Mouse (Mus musculus): ENCODE results near the gene Ireb2.
"Not testable (repeated sequence)": the region's sequence is repeated elsewhere in the genome, so short reads cannot be mapped to it uniquely, and the experiment has no call there.

Ireb2 gene

DNA sequence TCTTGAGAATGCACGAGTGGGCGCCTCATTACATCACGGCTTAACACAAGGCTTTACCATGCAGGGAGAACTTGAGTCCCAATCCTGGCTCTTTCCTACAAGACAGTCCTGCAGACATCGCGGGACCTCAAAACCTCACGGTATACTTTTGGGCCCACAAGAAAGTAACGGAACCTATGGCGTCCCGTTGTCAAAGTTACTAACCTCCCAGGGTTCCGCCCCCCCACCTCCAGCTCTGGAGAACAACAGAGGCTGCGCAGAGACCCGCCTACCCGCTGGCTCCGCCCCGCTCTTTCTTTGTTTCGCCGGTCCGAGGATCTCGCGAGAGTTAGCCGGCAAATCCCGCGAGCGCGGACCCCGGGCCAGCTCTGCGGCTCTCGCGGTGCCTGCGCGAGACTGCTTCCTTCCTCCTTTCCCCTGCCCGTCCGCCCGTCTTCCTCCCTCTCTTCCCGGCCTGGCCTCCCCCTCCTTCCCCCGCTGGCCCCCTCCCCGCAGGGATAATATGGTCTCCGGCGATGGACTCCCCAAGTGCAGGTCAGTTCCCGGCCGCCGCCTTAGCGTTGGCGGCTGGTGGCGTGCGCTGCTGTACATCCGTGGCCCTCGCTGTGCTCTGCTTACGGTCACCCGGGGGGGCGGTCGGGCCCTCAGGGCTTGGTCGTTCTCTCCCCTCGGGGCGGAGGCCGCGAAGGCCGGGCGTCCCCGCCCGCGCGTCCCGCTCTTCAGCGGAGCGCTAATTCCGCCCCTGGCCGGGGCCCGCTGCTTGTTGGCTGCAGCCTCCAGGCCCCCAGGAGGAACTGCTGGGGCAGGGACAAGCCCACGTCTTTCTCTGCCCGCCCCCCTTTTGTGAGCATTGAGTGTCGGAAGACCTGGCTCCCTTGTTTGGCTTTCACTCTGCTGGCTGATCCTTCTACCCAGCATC is at the start of gene Ireb2:
Ireb2 (plus strand) TSS at position 427 of the 919 bp plus-strand sequence.
- peak; percentile 100 for DNase-seq

DNA sequence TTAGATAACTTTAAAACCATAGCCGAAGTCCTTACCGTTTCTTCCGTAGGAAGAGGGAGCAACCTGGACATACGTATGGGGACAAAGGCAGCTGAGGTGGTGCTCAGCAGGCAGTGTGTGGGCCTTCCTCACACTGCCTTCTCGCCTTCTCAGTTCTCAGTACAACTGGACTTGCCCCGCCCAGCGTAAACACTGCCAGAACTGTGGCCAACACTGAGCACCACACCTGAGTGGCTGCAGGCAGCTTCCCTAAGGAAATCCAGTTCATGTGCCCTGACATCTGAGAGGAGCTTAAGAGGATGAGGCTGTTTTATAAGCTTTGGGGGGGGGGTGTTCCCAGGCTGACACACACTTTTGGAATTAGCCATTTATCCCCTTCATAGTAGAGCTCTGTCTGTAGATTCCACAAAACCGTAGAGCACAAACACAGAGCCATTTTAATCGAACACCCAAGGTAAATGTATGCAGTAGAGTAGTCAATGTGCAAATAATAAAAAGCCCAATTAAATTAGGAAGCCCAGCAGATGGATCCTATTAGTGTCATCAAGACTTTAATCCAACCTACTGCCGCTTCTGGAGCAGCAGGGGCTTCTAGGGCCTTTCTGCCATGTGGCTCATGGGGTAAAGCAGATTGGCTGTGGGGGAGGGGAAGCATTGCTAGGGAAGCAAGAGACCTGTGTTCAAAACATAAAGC is 46.9 kb upstream of the Ireb2 start:
- DNase-seq = no peak

GRCm38 (mm10) chr9:54821442-54822100 is 42.0 kb upstream of the Ireb2 start:
- peak; percentile 58 for DNase-seq

GRCm38 (mm10) chr9:54829760-54830159 is 33.8 kb upstream of the Ireb2 start:
- DNase-seq = no peak

DNA sequence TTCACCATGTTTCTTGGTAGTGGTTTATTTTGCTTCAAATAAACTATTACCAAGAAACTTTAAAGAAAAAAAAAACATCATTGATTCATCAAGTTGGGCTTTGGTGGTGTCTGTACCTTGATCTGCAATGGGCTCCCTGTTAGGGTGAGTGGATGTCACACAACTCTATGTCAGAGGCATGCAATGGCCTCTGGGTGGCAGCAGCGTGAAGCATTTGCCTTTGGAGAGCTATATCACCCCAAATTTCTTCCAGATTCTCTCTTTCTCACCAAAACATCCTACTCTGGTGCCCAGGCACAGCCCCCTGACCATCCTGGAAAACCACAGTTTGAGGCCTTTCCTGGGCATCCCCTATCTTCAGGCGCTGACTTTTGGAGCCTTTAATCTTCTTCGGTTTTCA is 33.0 kb upstream of the Ireb2 start:
- peak; percentile 54 for DNase-seq

DNA sequence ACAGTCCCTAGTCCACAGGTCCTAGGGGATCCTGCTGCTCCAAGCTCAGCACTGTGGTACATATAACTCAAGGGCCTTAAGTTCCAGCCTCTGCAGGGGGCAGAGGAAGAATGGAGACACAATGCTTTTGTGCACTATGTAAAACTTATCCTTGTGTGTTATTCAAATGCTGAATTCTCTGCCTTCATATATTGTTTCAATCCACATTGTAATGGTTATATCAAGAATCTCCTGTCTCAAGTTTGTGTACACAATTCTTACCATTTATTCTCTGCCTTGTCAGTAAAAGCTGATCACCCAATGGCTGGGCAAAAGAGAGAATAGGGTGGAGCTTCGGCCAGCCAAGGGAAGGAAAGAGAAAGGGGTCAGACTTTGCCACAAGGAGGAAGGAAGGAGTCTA is 29.8 kb upstream of the Ireb2 start:
- DNase-seq = no peak

- not testable (repeated sequence) for DNase-seq
Measured at GRCm38 (mm10) chr9:54835951-54836717, 27.5 kb upstream of the Ireb2 start.

GRCm38 (mm10) chr9:54837835-54838234 is 25.8 kb upstream of the Ireb2 start:
- no peak for DNase-seq

DNA sequence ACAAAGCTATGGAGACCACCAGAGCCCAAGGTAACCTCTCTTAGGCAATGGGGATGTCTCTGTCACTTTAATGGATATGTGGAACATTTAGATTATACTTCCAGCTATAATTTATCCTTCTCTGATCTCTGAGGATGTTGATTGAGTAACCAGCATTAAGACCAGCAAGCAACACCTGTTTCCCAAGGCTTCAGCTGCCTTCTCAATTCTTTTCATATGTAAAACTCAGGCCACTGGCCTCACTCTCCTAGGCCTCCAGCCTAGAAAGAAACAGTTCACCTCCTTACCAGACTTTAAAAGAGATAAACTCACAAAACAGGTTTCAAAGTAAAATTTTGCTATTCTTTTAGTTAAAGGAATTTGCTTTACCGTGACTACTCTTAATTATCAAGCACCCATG is 23.4 kb upstream of the Ireb2 start:
- DNase-seq = no peak

DNA sequence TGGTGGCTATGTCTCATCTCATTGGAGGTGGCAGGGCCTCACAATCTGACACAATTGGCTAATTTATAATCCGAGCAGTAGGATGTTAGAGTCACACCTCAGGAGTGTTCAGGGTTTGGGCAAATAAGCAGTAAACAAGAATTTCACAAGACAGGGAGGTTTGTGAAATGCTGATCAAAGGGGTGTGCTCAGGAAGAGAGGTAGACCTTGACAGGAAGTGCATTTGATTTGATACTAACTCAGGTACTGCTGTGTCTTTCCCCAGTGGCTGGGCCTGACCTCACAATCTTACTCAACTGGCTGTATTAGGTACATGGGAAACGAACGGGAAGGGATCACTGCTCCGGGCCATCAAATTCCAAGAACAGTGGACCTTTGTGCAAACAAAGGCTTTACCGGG is 21.3 kb upstream of the Ireb2 start:
- no peak for DNase-seq

GRCm38 (mm10) chr9:54843887-54844286 is 19.7 kb upstream of the Ireb2 start:
- peak; percentile 27 for DNase-seq

- no peak for DNase-seq
Measured at GRCm38 (mm10) chr9:54844556-54845176, 18.9 kb upstream of the Ireb2 start.

DNA sequence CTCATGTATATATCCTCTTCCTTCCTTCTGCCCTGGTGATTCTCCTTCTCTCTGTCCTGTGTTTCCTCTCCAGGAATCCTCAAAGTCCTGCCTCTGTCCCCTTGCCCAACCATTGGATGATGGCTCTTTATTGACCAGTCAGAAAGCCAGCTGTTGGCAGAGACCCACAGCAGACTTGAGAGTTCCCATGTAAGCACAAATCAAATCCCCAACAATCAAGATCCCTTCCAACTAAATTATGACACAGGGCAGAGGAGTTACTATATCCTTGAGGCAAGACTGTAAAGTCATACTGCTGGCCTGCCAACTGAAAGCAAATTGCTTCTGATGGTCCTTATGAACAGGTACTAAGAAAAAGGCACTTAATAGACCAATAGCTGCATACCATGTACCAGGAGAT is 15.4 kb upstream of the Ireb2 start:
- no peak for DNase-seq

- DNase-seq = peak; percentile 40
Measured at GRCm38 (mm10) chr9:54853036-54853435, 10.6 kb upstream of the Ireb2 start.

- DNase-seq = no peak
Measured at GRCm38 (mm10) chr9:54853619-54854018, 10.0 kb upstream of the Ireb2 start.

GRCm38 (mm10) chr9:54855638-54856037 is 8.0 kb upstream of the Ireb2 start:
- DNase-seq = no peak

GRCm38 (mm10) chr9:54856121-54856520 is 7.5 kb upstream of the Ireb2 start:
- DNase-seq = no peak

GRCm38 (mm10) chr9:54857474-54857873 is 6.1 kb upstream of the Ireb2 start:
- DNase-seq = no peak

DNA sequence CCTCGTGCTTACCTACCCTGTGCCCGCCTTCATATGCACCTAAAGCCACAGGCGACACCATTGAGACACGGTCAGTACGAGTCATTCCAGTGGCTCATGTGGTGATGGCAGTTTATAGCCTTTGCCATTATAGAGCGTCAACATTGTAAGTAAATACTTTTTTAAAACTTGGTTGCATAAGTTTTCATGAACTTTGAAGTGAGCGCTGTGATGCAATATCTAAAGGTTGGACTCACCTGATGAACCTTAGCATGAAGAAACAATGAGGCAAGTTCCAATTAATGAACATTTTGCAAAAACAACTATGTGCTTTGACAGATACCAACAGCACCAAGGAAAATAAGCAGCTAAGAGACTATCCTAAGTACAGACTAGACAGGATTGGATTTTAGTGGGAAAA is 3.1 kb upstream of the Ireb2 start:
- DNase-seq = no peak

DNA sequence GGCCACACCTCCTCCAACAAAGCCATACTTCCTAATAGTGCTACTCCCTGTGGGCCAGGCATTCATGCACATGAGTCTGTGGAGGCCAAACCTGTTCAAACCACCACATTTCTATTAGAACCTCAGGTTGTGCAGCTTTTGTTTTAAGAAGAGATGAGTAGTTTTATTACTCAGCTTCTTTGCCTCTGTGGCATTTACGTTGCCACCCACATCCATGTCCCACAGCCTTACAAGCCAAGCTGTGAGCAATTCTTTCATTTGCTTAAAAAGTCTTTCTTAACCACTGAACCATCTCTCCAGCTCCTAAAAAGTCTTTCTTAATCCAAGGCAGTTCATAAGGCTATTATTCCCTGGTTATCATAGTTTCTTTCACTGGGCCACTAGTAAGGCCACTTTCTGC is 15.2 kb downstream of the Ireb2 start:
- DNase-seq = no peak

GRCm38 (mm10) chr9:54892111-54892510 is 28.5 kb downstream of the Ireb2 start:
- no peak for DNase-seq

DNA sequence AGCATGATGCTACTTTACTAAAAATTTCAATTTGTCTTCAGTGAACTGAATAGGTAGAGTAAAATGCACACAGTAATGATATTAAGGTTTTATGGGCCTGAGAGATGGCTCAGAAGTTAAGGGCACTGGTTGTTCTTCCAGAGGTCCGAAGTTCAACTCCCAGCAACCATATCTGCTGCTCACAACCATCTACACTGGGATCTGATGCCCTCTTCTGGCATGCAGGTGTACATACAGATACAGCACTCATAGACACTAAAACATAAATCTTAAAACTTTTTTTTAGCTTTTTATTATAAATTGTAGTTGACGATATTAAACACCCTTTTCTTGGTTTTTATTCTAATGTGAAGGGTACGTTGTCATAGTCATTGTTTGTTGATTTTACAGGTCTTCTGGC is 33.5 kb downstream of the Ireb2 start:
- DNase-seq = peak; percentile 17

All from kidney, postnatal 14 days (tissue).